Mouse (Mus musculus): ENCODE measurements around the gene Rbmy. TPM values are rescaled to one million over a fixed set of nuclear protein-coding genes. Genes with fewer than 3 reads are reported as not detected.

Rbmy gene
- not detected in 2 replicates for polyA plus RNA-seq (2021; fragmentation: Nextera tagmentation)
- long read RNA-seq, experiment 1: 0 reads
- long read RNA-seq, experiment 2: 0 reads

GRCm38 (mm10) chrY:2830380-2830779, at the start of gene Rbmy, which contains the start of gene Gm10256:
Gene Rbmy (plus strand): TSS chrY:2830680.
Gene Gm10256 (plus strand): TSS chrY:2830699.

GRCm38 (mm10) chrY:2796105-2796504, 34.4 kb upstream of the Rbmy start, which contains the start of gene Gm4064:
Gene Gm4064 (minus strand): TSS chrY:2796205.

Other genes with a start within 250 kb of the Rbmy start
- not detected in 2 replicates for gene H2al2c, start 231.6 kb upstream of the Rbmy start, polyA plus RNA-seq (2021; fragmentation: Nextera tagmentation)
- not detected in 2 replicates for gene Sry, start 167.0 kb upstream of the Rbmy start, polyA plus RNA-seq (2021; fragmentation: Nextera tagmentation)
- gene H2al2b, start 110.0 kb upstream of the Rbmy start, polyA plus RNA-seq (2021; fragmentation: Nextera tagmentation): not detected in 2 replicates
- not detected in 2 replicates for gene Gm4064, start 34.5 kb upstream of the Rbmy start, polyA plus RNA-seq (2021; fragmentation: Nextera tagmentation)
- not detected in 2 replicates for gene Gm10256, start within 50 bp of the Rbmy start, polyA plus RNA-seq (2021; fragmentation: Nextera tagmentation)
- gene Gm10352, start 70.3 kb downstream of the Rbmy start, polyA plus RNA-seq (2021; fragmentation: Nextera tagmentation): not detected in 2 replicates
- gene Gm29289, start 101.9 kb downstream of the Rbmy start, polyA plus RNA-seq (2021; fragmentation: Nextera tagmentation): not detected in 2 replicates